Mouse (Mus musculus): Measurements from ENCODE around the gene Fat3.

Gene Fat3

DNA sequence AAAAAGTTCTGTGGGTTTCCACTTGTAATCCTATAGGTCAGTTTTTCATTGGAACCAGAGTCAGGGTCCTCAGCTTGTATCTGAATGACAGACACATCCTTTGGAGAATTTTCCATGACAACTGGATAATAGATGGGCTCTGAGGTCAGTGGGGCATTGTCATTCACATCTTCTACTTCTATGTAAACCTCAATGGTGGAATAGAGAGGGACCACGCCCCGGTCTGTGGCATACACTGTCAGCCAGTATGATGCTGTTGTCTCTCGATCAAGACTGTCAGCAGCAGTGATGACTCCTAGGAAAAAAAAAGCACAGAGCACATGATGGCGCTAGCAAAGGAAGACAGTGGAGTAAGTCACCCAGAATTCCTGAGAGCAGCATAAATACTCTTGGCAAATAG lies 254.3 kb downstream of the Fat3 start:
- no peak for DNase-seq (ENCODE audit: low read depth)

DNA sequence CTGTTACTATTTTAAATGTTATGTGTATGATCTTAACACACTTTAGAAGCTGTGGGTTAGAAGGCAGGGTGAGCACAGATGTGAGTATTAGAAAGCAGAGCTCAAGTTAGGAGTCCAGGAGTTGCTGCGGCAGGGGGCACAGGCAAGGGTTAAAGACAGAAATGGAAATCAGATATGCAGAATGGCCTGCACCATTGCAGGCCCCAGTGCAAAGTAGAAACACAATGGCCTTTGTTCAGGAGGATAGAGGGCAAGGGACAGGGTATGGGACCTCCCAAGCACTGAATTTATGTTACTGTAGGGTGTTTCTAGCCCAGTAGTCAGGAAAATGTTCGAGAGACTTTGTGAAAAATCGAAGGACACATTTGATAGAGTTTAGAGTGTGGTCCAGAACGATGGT lies 269.5 kb downstream of the Fat3 start:
- no peak for DNase-seq (ENCODE audit: low read depth)

DNA sequence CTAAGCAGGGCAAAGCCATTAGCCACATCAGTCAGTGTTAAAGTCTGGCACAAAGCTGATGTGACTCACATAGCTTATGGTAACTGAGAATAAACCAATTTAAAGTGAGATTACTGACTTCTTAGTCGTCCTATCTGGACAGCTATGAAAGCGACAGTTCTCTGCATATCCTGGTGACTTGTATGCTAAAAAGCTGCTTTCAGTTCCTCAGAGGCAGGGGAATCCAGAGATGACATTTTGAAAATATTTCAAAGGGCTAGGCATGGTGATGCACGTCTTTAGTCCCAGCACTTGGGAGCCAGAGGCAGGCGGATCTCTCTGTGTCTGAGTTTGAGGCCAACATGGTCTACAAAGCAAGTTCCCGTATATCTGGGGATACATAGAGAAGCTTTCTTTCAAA lies 272.2 kb downstream of the Fat3 start:
- no peak for DNase-seq (ENCODE audit: low read depth)

DNA sequence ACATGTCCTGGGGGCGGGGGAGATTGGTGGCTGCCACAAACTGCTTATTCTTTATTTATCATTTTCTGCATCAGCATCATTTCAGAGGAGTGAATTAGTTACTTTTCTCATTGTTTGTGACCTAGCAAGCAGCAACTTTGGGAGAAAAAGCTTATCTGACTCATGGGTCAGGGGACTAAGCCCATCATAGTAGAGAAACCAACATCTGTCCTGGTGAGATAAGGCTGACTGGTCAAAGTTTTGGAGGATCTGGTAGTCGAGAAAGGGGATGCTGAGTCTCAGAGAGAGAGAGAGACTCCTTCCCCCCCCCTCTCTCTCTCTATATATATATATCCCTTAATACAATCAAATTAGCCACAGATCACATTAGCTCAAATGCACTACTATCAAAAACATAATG lies 273.7 kb downstream of the Fat3 start:
- DNase-seq (ENCODE audit: low read depth), result no peak

DNA sequence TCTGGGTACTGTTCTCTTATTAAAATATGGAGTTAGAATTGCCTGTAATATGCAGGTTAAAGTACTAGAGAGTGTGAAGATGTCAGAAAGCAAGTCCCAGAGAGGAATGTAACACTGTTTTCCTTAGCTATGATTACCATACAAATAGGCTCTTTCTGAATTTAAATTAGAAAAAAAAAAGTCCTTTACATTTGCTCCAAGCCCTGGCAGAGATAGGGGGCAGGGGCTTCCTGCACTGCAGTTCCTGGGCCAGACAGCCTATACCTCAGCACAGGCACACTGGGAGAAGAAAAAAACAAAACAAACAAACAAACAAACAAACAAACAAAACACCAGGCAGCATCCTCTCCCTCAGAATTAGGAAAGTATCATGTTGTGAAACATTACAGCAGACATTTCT lies 274.5 kb downstream of the Fat3 start:
- no peak for DNase-seq (ENCODE audit: low read depth)

DNA sequence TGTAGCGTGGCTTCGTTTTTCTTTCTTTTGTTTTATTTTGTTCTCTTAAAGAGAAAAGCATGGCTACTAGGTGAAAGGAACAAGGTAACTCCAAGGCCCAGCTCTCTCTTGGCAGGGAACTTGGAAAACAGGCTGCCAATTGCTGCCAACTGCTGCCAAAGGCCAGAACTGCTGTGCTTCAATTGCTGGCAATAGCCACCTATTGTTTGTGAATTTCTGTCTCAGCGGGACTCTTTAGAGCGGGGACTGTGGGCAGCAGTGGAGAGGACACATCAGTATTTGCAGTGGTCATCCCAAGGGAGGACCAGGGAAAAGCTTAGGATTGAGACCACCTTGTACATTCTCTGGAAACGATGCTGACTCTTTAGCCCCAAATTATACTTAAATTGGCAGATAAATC lies 279.2 kb downstream of the Fat3 start:
- DNase-seq (ENCODE audit: low read depth), result no peak

DNA sequence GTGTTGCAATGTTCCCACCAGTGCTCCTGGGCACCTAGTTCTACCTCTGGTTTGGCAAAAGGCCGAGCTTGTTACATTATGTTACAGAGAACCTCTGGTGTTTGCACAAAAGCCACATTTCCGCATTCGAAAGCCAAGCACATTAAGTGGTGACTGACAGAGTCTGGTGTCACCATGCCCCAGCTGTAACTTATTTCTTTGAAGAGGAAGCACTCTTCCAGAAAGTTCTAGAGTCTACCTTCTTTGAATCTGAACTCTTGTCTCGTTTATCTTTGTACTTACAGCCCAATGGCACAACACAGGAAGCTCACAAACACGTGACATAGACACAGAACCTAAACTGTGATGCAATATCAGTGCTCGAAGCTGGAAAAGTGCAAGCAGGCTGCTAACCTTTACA lies 284.9 kb downstream of the Fat3 start:
- peak; percentile 15 for DNase-seq (ENCODE audit: low read depth)

DNA sequence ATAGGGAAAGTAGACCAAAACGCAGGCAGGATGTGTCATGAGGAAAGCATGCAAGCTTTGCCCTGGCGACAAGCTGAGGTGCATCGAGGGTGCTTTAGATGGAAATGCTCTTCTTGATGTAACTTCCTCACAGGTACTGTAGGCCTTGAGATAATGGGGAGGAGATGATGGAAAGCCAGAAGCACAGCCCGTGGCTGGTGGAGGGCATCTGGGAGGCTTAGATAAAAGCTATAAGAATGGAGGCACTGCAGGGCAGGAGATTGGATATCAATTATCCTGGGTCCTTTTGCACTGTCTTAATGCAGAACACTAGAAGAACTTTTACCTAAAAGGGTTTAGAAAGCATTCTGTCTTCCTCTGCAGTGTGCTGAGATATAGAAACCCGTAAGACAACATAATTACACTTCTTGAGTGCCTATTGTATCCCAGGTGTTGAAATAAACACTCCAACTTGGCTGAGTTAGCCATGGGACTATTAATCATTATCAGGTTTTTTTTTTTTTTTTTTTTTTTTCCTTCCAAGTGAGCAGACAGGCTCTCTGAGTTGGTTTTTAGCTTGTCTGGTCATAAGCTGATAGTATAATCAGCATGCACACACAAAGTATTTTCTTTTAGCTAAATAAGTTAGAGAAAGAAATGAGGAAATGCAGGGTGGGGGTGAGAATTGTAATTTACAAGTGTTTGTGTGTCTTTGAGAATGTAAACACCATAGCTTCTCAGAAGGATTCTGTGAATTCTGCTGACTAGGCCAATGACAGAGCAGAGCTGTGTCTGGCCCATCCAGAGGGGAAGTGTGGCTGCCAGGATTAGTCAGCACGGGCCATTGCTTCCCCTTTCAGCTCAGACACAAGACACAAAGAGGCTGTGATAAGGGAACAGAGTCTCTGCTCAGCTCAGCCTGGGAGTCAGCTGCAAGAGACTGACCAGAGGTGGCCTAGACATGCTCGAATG lies 286.1 kb downstream of the Fat3 start:
- DNase-seq (ENCODE audit: low read depth), result peak; percentile 1

DNA sequence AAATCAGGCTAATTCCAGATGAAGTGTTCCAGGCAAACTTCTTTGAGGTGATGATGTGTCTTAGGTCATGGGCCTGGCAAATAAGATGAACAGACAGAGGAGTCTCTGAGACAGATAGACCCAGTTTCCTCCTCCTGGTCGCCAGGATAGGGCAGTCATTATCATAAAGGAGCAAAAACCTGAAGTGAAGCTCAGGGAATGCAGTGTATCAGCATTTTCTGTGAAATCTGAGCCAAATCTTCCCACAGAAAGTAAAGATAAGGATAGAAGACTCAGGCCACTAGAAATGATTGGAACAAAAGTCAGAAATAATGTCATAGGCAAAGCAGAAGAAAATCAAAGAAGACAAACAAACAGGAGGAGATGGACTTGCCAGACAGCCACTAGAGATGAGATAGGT lies 287.8 kb downstream of the Fat3 start:
- no peak for DNase-seq (ENCODE audit: low read depth)

DNA sequence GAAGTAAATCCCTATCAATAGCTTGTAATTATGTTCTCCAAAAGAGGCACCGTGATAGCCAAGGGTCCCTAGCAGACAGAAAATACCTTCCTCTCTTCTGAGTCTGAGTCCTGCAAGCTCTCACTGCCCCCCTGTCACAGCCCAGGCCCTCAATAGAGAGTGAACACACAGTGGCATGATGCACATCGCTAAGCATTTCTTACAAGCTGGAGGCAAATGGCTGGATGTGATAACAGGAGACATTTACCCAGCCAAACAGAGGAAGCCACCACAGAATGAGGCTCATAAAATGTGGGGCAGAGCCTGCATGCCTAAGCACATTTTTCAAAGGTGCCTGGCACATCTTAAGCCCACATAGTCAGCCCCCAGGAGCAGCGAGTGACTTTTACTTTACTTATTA lies 288.5 kb downstream of the Fat3 start:
- DNase-seq (ENCODE audit: low read depth), result no peak

DNA sequence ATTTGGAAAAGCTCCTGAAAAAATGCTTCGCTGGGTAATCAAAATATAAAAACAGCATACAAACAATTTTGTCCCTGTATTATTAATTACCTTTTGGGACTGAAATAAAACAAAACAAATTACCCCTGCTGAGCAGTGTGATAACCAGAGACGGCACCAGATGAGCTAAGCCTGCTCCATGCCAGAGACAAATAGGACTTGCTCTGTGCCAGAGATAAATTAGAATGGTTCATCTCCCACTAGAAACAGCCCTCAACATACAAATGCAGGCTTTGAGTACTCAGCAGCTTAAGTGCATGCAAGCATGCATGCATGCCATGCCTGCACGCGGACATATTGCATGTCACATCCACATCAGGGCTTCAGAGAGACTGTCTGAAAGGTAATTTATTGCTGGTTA lies 288.9 kb downstream of the Fat3 start:
- no peak for DNase-seq (ENCODE audit: low read depth)

DNA sequence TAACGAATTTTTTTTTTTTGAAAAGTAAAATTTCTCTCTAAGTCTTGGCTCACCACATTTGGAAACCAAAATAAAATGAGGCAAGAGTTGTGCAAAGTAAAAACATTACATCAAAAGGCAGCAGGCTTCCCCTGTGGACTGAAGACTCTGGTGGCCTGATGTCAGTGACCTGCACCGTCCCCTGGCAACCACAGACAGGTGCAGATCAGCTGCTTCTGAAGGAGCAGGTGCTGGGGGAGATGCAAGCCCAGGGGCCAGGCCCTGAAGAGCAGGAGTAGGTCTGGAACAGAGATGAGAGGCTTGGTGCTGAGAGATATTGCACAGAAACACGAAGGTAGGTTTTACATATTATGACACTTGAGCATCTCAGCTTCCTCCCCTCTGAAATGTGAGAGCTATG lies 289.6 kb downstream of the Fat3 start:
- no peak for DNase-seq (ENCODE audit: low read depth)

DNA sequence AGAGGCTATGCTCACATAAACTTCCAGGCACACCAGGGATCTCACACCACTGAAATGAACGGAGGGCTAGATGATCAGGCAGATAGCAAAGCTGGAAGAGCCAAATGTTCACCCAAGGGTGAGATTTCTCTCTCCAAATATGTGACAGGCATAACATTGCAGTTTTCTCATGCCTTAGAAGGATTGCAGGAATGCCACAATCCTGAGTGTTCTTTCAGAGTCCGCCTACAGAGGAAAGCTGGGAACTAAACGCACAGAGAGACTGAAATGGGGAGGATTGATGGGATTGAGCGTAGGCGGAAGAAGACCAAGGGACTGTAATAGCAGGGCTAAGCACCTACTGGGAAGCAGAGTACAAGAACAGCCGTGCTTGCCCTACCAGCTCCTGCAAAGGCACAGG lies 298.8 kb downstream of the Fat3 start:
- no peak for DNase-seq (ENCODE audit: low read depth)

DNA sequence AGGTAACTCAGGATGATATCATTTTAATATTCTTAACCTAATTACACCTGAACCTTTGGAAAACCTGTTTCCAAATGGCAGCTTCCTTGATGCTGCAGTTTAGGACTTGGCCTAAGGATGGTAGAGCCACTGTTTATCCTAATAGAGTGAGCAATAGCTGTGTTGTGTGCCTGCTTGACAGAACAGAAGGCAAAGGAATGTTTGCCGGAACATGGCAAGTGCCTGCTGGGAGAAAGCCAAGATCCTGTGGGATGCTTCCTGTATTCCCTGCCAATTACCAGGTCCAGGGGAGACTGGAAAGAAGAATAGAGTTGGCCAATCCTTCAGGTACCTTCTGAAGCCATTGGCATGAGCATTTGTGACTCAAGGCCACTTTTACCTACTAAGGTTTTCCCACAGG lies 300.1 kb downstream of the Fat3 start:
- DNase-seq (ENCODE audit: low read depth), result no peak

DNA sequence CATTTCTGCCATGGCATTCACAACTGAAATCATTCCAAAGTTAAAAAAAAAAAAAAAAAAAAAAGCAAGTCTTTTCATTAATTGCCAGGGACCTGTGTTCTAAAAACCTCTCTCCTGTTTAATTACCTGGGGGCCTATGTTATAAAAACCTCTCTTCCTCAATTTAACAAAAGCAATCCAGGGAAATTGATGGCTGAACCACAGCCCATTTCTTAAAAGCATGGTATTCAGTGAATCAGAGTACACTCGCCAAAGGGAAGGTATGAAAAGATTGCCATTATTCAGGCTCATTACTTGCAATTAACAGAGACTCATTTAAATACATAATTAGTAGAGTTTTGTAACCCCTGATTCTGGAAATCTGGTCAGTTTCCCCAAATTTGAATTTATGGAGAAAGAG lies 314.6 kb downstream of the Fat3 start:
- DNase-seq (ENCODE audit: low read depth), result no peak

DNA sequence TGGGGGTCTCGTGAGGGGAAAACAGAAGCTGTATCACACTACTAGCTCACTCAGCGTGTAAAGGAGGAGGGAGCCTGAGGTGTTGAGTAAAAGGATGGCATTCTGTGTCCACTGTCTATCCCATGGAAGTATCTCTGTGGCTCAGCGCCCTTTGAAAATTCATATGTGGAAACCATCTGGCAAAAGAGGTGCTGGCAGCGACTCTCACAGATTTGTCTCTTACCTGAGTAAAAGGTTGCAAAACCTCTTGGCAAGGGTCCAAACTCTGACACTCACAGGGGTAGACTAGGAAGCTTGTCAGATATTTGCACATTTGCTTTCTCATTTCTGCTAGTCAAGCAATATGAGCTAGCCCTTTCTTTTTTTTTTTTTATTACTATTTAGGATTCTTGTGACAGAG lies 331.8 kb downstream of the Fat3 start:
- DNase-seq (ENCODE audit: low read depth), result no peak

DNA sequence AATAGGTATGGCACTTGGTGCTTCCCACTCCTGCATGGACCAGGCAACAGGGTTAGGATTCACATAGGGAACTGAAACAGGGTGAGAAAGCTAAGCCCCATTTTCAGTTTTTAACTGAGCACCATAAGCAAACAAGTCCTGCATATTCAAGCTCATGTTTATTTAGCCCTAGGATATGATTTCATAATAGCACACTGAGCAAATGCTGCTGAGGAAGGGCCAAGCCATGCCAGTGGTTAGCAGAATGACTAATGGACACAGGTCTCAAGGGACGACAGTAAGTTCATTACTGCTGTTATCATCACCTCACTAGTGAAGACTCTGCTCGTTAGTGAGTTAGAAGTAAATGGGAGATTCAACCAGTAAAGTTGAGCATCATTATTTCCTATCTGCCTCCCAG lies 333.0 kb downstream of the Fat3 start:
- DNase-seq (ENCODE audit: low read depth), result no peak

DNA sequence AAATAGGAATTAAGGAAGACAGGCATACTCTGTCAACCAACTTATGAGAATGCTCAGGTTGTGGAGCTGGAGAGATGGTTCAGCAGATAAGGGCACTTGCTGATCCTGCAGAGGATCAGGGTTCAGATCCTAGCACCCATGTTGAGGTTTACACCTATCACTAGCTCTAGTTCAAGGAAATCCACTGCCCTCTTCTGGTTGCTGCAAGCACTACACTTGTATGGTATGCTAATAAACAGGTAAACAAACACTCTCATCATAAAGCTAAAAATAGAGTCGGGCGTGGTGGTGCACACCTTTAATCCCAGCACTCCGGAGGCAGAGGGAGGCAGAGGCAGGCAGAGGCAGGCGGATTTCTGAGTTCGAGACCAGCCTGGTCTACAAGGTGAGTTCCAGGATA lies 341.7 kb downstream of the Fat3 start:
- no peak for DNase-seq (ENCODE audit: low read depth)

DNA sequence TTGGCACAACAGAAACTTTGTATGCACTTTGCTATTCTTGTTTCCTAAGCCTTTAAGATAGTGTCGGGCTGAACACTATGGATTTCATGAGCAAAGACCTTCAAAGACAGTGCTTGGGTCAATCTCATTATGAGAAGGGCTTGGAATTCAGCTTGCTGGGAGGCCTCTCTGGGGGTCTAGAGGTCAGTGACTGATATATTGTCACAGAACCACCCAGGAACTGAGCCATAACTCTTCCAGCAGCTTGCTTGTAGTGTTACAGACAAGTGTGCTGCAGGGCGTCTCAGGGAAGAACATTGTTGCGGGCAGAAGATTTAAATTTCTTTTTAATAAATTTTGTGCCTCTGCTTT lies 347.5 kb downstream of the Fat3 start:
- DNase-seq (ENCODE audit: low read depth), result no peak

DNA sequence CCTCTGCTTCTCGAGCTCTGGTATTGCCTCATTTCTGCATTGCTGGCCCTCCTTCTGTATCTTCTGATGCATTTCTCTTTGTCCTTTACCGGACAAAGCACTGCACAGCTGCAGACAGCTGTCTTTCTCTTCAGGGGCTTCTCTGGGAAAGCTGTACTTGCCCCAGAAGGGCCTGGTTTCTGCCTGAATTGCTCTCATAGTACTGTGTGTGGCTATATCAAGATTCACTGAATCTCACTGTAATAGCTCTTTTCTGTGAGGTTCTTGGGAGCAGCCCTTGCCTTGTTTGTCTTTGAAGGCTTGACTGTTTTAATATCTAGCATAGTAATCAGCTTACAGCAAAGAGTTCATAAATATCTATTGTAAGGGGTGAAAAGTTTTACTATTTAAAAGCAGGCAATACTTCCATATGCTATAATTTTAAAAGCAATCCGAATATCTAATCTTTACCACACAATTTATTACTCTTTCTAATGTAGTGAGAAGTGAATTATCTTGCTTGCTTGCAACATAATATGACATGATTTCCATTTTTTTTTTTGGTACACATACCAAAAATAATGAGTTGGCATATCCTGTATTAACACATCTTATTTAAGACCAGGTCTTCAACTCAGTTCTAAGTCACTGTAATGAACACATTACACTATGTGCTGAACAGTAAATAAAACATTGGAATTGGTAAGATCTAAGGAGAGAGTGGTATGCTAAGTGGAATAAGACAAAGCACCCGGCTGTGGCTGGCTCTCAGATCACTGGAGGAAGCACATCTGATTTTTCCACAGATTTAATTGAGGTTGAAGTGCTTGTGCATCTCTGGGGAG lies 348.1 kb downstream of the Fat3 start:
- DNase-seq (ENCODE audit: low read depth), result no peak

DNA sequence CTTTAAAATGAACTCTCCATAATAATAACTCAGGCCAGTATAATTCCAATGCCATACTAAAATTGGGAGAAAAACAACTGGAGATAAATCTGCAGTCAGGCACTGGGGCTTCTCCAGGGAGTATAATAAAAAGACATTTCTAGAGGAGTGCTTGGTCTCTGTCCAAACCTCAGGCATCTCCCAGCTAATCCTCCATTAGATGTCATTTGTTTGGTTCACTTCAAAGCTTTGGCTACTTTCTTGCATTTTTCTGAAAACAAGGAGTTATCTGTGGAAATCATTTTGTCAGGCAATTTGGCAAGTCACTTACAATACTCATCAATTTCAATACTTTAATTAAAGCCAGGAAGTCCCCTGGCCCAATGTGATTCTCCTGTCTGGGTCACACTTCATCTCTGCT lies 351.0 kb downstream of the Fat3 start:
- DNase-seq (ENCODE audit: low read depth), result no peak

DNA sequence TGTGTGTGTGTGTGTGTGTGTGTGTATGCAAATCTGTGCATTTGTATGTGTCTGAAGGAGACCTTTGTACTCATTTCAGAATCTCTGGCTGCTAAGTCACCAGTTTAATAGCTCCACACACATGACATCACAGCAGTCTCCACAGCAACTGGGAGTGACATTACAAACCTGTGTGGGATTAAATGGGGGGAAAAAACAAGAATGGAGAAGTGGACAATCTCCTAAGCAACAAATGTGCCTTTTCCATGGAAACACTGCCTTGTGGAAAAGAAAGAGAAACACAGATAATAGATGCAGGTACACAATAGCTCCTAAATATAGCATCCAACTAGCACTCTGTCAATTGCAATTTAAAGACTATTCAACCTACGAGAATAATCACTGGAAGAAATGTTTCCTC lies 353.4 kb downstream of the Fat3 start:
- no peak for DNase-seq (ENCODE audit: low read depth)

DNA sequence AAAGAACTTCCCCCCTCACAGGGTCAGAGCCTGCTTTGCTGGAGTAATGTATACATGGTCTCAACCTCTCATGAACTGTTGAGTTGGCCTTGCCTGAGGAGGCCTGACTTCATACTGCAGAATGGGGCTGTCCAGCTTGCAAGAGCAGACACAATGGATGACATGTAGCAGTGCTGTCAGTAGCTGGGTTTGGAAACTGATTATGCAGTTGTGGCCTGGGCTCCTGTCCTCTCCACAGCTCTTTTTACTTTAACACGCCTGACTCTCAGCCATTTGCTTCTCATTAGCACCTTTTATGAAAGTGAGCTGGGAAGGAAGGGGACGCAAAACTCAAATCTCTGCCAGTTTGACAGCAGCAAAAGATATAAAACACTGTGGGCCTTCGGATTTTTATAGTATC lies 356.4 kb downstream of the Fat3 start:
- no peak for DNase-seq (ENCODE audit: low read depth)

DNA sequence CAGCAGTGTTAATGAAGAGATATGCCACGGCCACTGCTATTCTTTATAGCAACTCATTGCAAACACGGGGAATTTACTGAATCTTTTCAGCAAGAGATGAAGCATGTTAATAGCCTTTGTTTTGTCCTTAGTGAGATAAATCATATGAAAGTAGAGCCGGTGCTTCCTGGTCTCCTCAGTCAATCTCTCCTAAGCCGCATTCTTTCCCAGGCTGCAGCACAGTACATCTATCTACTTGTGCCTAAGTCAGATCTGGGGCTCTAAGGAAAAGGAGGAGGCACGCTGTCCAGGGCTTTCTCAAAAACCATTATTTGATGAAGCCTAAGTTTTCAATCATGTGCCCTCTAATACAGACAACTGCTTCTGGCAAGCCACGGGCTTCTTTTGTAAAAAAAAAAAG lies 361.8 kb downstream of the Fat3 start:
- DNase-seq (ENCODE audit: low read depth), result no peak

Measured in naive thymus-derived CD4-positive, alpha-beta T cell, adult 2 months (primary cell).